Mouse (Mus musculus) c-Kit-positive CD71-negative TER-119-negative erythroid progenitor cells, embryonic 14.5 days (primary cell): ENCODE measurements around the gene Alg12.

Experiments used
- DNase-seq: peaks from one replicate; pipeline ENCODE4 v3.0.0-alpha.2; 2013; ENCODE audit warnings: low read depth

The Alg12 gene

DNA sequence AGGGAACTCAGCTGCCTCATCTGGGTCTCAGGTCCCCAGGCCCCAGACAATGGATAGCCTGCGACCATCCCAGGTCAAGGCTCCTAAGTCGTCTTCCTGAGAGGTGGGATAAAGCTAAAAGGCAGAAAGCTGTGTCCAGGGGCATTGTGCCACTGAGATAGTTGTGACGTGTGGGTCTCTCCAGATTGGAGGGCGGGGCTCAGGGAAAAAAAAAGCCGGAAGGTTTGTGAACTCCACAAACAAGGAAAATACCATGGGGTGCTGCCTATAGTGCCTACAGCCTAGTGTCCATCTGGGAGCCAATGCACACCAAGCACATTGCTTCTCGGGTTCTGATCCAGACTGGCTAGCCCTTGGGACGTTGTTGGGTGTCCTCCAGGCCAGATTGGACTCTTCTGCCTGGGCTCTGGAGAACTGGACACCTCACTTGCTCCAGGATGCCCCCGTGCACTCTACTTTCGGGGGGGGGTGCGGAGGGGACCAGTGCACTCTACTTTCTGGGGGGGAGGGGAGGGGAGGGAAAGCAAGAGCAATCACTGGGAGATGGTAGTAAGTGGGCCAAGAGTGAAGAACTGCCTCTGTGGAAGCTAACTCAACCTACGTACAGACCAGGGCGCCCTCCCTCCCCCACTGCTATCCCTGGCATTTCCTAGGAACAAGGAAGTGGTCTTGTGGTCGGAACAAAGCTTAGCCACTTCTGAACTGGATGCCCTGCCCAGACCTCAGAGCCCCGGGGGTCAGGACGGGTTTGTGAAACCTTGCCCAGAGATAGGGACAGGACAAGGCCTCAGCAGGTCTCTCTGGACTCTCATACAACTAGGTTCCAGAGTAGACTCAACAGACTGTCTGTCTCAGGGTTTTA lies 36.1 kb upstream of the Alg12 start:
- DNase-seq, result no peak

DNA sequence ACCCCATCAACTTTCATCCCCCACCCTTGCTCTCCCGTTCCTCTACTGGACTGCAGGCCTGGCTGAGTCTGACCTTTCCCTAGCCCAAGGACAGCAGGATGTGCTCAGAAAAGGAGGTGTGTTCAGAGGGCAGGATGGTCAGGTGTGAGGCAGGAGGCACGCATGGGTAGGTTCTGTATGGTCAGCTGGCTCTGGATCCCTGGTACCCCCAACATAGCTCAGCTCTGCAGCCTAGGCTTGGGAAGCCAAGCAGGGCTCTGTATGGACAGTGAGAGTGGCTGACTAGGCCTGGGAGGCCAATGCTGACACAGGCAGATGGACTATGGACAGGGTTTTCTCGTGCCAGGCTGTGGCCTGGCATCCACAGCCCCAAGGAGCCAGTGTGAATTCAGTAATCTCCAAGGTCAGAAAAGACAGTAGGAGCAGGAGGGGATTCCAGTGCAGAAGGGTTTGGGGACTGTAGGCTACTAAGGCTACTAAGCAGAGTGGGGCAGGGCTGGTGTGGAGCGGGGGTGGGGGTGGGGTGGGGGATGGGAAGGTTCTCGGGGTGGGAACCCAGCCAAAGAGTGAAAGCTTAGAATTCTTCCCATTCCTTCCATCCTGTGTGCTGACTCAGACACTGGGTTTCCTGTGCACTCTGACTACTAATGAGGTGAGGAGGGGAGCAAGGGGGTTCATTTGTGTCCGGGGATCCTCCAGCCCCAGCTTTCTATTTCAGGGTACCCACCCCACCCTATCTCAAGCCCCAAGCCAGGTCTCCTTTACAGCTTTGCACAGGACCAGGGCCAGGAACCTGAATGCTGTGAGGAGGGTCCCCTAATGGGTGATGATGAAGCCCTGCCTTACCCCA lies 35.2 kb upstream of the Alg12 start:
- no peak for DNase-seq

DNA sequence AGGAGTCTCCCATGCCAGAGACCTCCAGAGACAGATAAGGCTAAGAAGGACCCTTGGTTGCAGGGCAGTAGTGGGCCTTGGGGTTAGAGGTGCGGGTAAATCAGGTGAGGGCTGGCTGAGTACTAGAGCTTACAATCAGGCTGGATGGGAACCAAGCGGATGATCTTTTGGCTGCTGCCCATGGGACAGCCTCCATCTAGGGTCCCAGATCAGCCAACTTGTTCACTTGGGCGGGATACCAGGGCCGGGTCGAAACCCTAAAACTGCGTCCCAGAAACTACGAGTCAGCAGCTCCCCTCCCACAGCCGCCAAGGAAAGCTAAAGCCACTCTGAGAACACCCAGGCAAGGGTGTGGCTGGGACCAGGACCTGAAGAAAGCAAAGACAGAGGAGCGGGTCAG lies 34.0 kb upstream of the Alg12 start:
- no peak for DNase-seq

DNA sequence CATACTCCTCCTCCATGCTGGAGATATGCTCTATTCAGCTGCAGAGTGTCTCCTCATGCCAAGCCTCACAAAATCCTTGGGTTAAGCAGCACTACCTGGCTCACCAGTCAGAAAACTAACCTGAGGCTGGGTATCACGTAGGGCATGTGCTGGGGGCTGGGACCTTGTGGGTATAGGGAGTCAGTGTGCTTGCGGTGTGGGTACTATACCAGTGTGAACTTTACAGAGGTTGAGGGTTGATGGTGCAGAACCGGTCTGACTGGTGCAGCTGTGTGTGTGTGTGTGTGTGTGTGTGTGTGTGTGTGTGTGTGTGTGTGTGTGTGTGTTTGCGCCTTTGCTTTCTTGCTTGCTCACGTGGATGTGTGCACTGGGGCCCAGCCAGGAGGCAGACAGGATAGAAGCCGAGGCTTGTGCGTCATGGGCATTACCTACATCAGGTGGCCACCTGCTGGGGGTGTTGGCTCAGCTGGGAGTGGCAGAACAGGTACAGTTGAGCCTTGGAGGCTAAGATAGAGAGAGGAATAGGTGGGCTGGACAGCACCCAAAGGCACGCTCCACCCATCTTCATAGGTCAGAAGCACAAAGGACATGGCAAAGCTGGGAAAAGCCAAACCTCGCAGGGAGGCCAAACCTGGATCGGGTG lies 32.5 kb upstream of the Alg12 start:
- no peak for DNase-seq

DNA sequence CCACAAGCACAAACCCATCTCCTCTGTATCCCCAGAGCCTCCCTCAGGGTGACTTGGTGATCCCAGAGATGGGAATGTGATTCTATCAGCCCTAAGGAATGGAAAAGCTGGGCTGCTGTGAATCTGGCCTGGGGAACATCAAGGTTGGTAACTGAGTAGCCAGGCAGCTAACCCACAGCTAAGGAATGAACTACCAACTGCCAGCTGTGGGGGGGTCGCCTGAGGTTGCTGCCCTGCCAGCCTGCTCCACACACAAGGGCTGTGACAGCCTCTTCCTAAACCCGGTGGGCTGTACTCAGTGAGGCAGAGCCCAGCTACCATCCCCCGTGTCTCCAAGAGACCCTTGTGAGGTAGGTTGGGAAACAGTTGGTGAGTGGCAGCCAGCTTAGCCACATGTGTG lies 32.0 kb upstream of the Alg12 start:
- no peak for DNase-seq

DNA sequence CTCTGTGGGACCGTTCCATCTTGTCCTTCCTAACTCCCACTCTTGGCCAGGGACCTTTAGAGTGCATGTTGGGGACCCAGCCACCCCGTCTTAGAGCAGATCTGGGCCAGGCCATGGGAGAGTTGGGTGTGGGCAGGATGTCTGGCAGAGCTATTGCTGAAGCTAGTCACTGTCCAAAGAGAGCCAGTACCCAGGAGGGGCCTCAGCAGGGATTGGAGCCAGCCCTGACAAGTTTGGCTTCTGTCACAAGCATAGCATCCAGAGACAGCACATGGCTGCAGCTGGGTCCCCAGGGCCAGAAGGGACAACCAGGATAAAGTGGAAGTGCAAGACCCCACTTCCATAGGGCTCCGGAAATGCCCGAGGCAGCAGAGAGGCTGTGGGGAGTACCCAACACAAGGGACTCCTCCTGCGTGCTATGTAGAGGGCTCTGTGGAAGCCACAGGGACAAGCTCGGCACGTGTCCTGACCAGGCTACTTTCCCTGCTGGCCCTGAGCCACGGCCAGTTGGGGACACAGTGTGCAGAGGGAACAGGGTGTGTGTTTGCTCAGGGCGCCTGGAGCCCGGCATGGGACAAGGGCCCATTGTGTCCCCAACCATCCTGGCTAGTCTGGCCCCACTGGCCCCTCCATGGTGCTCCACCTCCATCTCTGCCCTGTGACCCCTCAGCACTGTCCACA lies 31.2 kb upstream of the Alg12 start:
- no peak for DNase-seq

DNA sequence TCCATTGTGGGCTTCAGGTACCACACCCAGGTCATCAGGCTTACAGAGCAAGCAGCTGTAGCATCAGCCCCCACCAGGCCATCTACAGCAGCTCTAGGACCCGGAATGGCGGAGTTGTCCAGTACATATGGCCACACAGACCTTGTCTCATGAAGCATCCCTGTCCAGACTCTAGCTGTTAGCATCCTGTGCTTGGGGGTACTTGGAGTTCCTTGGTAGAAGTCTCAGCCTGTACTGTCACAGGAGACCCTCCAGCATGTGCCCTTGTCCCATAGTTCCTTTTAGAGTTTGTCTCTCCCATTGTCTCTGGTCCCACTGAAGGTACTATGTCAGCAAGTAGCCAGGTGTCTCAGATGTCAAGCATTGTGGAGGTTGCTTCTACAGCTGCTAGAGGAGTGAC lies 30.5 kb upstream of the Alg12 start:
- DNase-seq, result no peak

DNA sequence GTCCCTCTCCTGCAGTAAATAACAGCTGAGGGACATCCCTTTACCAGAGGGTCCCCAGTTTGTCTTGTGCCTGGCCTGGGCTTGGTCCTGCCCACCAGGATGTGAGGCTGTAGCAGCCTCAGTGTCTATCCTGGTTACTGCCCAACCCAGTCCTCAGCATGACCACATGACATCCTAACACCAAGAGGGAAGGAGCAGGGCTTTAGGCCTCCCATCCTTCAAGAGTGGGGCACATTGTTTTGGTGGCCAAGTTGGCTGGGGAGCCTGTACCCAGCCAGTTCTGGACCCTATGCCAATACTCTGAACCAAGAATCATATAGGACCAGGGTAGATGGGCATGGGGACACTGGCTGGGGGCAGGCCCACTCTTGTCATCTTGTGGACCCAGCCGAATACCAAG lies 29.5 kb upstream of the Alg12 start:
- DNase-seq, result no peak

DNA sequence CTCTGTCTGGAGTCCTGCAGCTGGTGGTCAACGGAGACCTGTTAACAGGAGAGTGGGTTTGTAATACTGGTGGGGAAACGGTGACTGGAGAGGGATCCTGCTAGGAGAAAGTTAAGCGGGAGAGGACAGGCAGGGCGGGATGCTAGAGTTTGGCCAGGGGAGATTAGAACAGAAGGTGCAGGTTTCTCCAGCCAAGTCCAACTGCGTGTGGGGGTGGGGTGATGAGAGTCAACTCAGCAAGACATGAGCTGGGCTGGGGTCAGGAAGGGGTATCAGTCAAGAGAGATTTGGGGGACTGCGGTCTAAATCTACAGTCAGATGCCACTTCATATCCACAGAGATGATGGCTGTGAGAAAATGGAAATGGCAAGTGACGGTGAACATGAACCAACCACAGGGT lies 25.8 kb upstream of the Alg12 start:
- no peak for DNase-seq

DNA sequence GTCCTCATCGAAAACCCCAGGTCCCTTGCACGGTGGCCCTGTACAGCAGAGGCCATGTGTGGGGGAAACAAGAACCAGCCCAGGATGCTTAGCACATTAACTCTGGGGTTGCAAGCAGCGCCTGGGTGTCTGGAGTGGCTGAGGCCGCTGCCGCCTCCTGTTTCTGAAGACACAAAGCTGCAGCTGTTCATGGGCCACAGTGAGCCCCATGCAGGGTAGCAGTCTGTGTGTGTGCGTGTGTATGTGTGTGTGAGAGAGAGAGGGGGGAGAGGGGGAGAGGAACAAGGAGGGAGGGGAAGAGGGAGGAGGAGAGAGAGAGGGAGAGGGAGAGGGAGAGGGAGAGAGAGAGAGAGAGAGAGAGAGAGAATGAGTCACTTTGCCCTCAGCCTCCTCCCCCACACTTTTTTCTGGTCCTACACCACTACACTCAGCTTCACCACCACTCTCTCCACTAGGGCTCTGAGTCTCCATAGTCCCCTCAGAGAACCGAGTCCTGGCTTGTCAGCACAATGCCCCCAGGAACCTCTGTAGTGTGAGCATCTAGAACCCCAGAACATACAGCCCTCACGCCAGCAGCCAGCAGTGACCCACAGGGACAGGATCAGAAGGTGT lies 24.5 kb upstream of the Alg12 start:
- DNase-seq, result no peak

DNA sequence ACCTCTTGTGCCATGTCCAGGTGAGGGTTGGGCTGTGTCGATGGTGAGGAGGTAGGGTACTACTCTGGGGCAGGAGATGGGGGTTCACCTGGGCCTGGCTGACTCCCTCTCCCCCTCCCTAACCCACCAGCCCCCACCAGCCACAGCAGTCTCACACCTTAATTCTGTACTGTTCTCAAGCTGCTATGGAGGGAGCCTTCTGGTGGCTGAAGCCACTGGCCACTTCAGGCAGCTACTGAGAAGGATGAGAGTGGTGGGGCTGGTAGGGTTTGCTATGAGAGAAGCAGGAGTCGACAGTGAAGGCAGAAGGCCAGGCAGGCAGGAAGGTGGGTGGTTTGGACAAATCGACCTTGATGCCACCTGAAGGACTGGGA lies 23.2 kb upstream of the Alg12 start:
- DNase-seq, result no peak

DNA sequence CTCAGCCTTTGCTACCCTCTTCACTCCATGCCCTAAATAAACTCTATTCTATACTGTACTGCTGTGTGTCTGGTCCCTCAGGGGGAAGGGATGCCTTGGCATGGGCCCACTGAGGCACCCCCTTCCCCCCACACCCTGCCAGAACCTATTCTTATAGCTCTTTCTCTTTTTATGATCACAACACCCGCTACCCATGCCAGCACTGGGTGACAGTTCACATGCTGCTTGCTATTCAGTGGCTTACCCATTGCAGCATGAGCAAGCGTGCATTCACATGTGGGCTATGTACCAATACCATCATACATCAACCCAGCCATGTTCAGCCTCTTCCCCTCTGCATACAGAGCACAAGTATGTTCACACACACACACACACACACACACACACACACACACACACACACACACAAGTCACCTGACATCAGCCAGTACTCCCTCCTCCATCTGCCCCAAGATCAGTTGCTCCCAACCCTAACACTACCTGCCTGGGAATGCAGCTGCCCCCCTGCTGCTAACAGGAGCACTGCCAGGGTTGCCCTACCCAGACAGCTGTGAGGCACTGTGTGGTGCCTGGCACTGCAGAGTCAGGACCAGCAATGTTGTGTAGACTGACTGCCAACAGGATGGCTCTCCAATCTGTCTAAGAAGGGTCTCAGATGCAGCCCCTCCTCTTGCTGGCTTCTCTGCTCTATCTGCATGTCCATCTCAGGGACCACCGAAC lies 22.6 kb upstream of the Alg12 start:
- DNase-seq, result no peak

DNA sequence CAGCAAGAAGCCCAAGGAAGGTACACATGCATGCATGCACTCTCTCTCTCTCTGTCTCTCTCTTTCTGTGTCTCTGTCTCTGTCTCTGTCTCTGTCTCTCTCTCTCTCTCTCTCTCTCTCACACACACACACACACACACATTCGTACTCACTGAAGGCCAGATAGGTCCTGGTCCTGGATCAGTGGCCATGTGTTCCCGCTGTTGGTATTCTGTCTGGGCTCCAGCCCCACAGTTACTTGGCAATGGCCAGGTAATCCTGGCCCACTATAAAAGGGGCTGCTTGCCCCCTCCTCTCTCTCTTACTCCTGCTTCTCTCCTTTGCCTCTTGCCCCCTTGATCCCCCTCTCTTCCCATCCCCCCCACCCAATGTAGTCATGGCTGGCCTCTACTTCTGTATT lies 22.0 kb upstream of the Alg12 start:
- DNase-seq, result no peak

DNA sequence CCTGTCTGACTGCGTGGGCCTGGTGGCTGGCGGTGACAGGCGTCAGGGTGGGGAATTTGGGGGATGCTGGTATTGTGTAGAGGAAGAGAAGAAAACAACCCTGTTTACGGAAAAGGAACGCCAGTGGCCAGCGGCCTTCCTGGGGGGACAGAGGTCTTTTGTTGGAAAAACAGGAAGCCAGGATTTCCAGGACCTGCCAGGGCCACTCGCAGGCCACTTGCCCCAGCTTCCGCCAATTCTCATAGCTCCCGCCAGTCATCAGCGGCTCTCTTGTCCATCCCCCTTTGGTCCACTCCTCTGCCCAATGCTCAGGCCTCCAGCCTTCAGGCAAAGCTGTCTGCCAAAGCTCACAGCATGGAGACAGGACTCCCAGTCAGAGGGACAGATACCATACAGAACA lies 21.0 kb upstream of the Alg12 start:
- no peak for DNase-seq

DNA sequence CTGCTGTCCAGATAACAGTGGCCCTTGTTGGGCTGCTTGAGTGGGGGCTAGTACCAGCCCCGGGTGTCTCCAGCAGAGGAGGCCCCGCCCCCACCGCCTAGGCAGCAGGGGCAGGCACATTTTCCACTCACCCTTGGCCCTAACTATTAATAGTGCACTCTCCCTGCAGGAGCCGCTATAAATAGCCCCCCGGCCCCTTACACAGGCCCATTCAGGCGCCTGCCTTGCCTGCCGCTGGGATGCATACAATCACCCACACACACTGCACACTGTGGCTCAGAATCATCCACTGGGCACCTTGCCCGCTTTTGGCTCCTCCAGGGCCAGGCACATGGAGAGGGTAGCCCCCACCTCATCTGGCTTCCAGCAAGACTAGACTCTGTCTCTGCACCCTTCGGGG lies 20.2 kb upstream of the Alg12 start:
- DNase-seq, result no peak

DNA sequence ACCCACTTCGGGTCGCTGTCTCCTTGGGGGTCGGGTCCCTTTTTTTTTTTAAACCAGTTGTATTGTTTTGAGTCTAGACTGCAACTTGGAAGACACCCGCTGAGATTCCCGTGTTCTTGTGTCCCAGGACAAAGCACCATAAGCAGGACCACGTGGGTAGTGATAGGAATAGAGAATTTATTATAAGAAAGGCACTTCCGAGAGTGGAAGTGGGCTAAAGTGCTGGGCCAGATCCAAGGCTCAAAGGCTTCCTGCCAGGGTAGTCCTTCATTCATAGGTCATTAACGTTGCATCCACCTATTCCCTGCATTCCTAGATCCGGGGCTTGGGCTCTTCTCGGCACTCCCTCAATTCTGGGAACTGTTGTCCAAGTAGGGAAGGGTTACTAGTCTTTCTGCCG lies 18.9 kb upstream of the Alg12 start:
- no peak for DNase-seq

DNA sequence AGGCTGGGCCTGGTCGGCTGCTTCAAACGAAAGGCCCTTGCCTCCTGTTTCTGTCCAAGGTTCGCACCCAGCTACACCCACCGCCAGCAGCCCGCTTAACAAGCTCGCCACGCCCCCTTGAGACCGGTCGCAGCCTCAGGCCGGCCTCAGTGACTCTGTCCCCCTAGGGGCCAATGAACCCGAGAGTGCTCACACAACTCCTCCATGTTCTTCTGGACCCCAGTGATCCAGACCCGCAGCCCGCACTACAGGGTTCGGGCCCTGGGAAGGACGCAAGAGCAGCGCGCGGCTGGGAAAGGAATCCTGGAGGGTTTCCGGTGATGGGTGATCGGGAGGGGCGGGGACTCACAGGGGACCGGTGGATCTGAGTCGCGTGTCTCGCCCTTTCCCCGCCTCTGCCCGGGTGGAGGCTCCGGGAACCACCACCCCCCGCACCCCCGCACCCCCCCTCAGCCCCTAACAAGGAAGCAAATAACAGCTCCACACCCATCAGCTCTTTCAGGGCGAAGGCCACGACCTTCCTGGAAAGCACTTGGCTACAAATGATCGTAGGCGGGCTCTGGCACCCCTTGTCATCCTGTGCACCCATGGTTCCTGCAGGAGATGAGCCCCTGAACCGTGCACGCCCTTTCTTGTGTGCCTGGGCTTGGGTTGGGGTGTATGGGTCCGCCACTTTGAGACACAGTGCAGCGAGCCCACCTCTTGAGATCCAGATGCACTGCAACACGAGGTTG lies 18.2 kb upstream of the Alg12 start:
- DNase-seq, result no peak

DNA sequence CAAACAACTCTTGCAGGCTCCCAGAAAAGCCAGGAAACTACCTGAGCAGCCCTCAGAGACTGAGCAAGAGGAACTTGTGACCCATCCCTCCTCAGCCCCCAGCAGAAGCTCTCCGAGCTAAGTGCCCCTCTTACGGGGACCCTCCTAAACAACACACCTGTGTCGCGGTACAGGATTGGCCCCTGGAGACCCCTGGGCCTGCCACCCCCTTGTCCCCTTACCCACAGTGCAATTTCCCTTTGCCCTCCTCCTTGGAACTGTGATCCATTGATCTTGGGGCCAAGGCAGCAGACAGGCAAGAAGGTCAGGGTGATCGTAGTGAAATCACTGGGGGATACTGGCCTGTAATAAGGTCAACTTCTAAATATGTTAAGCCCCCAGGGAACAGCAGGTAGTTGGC lies 17.5 kb upstream of the Alg12 start:
- DNase-seq, result no peak

DNA sequence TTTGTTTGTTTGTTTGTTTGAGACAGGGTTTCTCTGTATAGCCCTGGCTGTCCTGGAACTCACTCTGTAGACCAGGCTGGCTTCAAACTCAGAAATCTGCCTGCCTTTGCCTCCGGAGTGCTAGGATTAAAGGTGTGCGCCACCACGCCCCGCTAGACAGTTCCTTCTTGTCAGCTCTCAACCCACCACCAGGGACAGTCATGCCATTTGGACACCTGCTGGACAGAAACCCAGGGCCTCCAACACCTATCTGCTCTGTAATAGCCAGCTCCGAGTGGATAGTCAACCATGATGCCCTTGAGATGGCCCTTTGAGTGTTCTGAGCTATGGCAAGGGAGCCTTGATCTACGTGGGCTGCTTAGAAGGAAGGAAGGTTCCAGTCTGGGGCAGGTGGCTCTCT lies 16.9 kb upstream of the Alg12 start:
- no peak for DNase-seq

DNA sequence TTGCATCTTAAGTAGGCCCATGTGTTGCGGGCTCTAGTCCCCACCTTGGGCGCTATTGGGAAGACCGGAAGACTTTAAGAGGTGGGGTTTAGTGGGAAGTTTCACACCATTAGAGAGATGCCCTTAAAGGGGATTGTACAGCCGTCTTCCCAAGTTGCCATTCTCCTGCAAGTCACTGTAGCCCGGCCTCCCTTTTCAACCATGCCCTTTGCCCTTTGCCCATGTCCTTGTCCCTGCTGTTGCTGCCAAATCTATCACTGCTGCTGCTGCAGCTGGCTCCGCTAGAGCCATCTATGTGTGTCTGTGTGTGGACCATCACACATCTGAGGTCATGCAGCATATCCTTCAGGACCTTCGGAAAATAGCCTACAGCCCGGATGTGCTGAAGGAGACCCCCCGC lies 13.4 kb upstream of the Alg12 start:
- no peak for DNase-seq

DNA sequence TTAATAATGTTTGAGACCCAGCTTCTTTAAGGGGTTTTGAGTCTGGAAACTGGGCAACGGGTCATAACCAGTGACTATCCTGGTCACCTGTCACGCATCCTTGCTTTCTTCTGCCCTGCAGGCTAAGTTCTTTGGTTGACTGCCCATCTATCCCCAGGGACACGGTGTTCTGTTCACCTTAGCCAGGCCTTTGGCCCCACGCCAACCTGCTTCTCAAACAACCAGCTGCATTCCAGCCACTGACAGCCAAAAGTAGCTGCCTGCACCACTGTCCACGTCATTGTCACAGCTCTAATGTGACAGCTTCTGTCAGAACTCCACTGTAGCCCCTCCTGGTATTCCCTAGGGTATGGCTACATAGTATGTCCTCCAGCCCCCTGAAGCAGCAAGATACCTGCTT lies 12.4 kb upstream of the Alg12 start:
- no peak for DNase-seq
